Mouse (Mus musculus): Measurements from ENCODE around the gene Abcf2.
A peak's percentile ranks its signal among the peaks of the same experiment; 100 is the strongest.

Abcf2 gene

GRCm38 (mm10) chr5:24577183-24577929, at the start of gene Abcf2:
Gene Abcf2, minus strand, starts transcription at chr5:24577467.
- DNase-seq (ENCODE audit: low spot score): peak; percentile 100

GRCm38 (mm10) chr5:24624822-24625120, 47.5 kb upstream of the Abcf2 start:
- DNase-seq (ENCODE audit: low spot score): no peak

GRCm38 (mm10) chr5:24623986-24624821, 46.9 kb upstream of the Abcf2 start, which contains the start of gene Smarcd3:
Gene Smarcd3, minus strand, starts transcription at chr5:24624411.
- DNase-seq (ENCODE audit: low spot score): peak; percentile 49

GRCm38 (mm10) chr5:24623041-24623985, 46.0 kb upstream of the Abcf2 start:
- no peak for DNase-seq (ENCODE audit: low spot score)

- DNase-seq (ENCODE audit: low spot score): no peak
Measured at GRCm38 (mm10) chr5:24622386-24623040, 45.2 kb upstream of the Abcf2 start.

GRCm38 (mm10) chr5:24620626-24621025, 43.4 kb upstream of the Abcf2 start:
- no peak for DNase-seq (ENCODE audit: low spot score)

- DNase-seq (ENCODE audit: low spot score): no peak
Measured at GRCm38 (mm10) chr5:24620116-24620515, 42.8 kb upstream of the Abcf2 start.

- no peak for DNase-seq (ENCODE audit: low spot score)
Measured at GRCm38 (mm10) chr5:24618921-24619320, 41.7 kb upstream of the Abcf2 start.

GRCm38 (mm10) chr5:24615097-24615496, 37.8 kb upstream of the Abcf2 start:
- DNase-seq (ENCODE audit: low spot score): no peak

- no peak for DNase-seq (ENCODE audit: low spot score)
Measured at GRCm38 (mm10) chr5:24612302-24612649, 35.0 kb upstream of the Abcf2 start.

- no peak for DNase-seq (ENCODE audit: low spot score)
Measured at GRCm38 (mm10) chr5:24611366-24612301, 34.4 kb upstream of the Abcf2 start.

GRCm38 (mm10) chr5:24609388-24609787, 32.1 kb upstream of the Abcf2 start:
- DNase-seq (ENCODE audit: low spot score): no peak

GRCm38 (mm10) chr5:24605980-24606665, 28.9 kb upstream of the Abcf2 start:
- DNase-seq (ENCODE audit: low spot score): no peak

- DNase-seq (ENCODE audit: low spot score): no peak
Measured at GRCm38 (mm10) chr5:24605321-24605979, 28.2 kb upstream of the Abcf2 start.

GRCm38 (mm10) chr5:24604656-24605100, 27.4 kb upstream of the Abcf2 start:
- peak; percentile 84 for DNase-seq (ENCODE audit: low spot score)

GRCm38 (mm10) chr5:24604080-24604655, 26.9 kb upstream of the Abcf2 start:
- no peak for DNase-seq (ENCODE audit: low spot score)

GRCm38 (mm10) chr5:24603431-24604010, 26.3 kb upstream of the Abcf2 start:
- DNase-seq (ENCODE audit: low spot score): no peak

- DNase-seq (ENCODE audit: low spot score): peak; percentile 78
Measured at GRCm38 (mm10) chr5:24602751-24603343, 25.6 kb upstream of the Abcf2 start.

Measured in ovary, postnatal 14 days (tissue).